Mouse (Mus musculus): ENCODE measurements around the gene Actn3. TPM values are rescaled to one million over a fixed set of nuclear protein-coding genes. Genes with fewer than 3 reads are reported as not detected.
A peak's percentile ranks its signal among the peaks of the same experiment; 100 is the strongest.

Gene Actn3
- polyA plus RNA-seq, 1 experiment from 2014 or later, result 0.97 TPM

DNA sequence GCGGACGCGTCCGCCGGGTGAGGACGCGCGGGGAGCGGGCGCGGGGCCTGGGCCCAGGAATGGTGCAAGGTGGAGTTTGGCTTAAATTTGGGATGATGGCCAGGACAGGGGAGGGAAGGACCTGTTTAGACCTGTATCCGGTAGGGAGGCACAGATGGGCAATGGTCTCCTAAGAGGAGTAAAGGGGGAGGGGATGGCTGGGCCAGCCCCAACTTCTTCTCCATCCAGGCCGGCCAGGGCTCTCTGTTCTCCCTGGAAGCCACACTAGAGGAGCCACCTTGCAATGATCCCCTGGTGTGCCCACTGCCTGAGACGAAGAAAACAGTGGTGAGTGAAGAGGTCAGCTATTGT, 22.3 kb downstream of the Actn3 start:
- H3K4me2 ChIP-seq, result peak overlapping the region; percentile 98
- H3K9ac ChIP-seq, result peak overlapping the region; percentile 74
- H3K4me1 ChIP-seq, result peaks cover 14% of the 10 kb centered on the region
- no peaks in the 10 kb centered on the region for H3K36me3 ChIP-seq (ENCODE audit: poor library complexity, severe bottlenecking)
- H3K27me3 ChIP-seq, result peaks cover 14% of the 10 kb centered on the region; the same call in 1 of the 2 replicates
- H3K27ac ChIP-seq, result no peak overlapping the region
- H3K4me3 ChIP-seq, result peak overlapping the region; percentile 58
- WGBS, result 0% methylated on average over 14 of the region's 14 CpGs
- ATAC-seq, result peak; percentile 16; the same call in 1 of the 2 replicates
- H3K9me3 ChIP-seq (replicated peaks), result no peaks in the 10 kb centered on the region

DNA sequence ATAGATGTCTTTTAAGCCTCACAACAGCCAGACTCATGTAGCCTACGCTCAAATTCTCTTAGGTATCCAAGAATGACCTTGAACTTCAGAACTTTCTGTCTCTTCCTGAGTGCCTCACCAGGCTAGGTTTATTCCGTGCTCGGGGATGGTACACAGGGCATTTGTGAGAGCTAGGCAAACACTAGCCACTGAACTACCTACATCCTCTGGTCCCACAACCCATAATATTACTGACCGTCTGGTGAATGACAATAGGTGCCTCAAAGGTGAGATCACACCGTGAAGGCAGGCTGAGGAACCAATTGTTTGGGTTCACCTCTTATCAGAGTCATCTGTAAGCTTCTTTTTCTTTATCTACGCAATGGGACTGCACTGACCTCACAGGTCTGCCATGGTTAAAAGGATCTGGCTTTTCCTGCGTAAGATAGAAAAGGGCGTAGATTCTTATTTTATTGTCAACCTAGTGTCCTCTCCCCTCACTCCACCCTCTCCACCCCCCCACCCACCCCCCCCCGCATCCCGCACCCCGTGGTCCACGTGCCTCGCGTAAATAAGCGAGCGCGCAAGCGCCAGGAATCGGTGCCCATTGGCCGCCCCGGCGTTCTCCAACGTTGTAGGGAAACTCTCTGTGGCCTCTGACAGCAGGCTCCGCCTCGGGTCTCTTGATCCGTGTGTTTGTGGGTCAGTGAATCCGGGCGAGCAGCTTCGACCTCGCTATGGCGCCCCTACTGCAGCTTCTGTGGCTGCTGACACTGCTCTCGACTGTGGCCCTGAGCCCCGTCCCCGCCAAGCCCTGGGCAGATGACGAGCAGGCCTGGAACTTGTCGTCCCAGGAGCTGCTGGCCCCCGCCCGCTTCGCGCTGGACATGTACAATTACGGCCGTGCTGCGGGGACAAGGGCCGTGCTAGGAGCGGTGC, 22.9 kb downstream of the Actn3 start, which contains the start of gene Ctsf:
Ctsf (plus strand) TSS at position 579 of the 918 bp plus-strand sequence.
- Histone ChIP-seq H3K9ac (peak within 1 kb of the TSS; percentile 74), H3K4me2 (peak within 1 kb of the TSS; percentile 98), H3K36me3 (ENCODE audit: poor library complexity, severe bottlenecking) (no peaks in the 10 kb centered on the region), H3K27ac (no peak within 1 kb of the TSS), H3K4me3 (peak within 1 kb of the TSS; percentile 58), H3K9me3 (replicated peaks) (no peaks in the 10 kb centered on the region), H3K4me1 (peaks cover 14% of the 10 kb centered on the region), H3K27me3 (peaks cover 14% of the 10 kb centered on the region; the same call in 1 of the 2 replicates)
- peak; percentile 91 for ATAC-seq
- 5% methylated on average over 45 of the region's 45 CpGs for WGBS

DNA sequence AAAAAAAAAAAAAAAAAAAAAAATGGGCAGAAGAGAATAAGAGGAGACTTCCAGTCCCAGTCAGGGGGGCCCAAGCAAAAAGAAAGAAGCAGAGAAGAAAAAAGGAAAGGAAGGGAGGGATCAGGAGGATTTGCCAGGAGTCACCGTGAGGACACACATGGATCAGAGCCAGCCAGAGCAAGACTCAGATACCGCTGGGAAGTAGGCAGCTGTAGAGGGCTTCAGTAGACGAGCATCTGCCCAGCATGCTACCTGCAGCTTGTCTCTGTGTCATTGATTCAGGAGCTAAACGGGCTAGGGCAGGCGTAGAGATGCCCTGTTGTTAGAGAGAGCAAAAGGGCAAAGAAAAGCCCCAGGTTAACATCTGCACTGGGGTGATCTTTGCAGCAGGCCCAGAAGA, 27.4 kb downstream of the Actn3 start:
- Histone ChIP-seq H3K36me3 (ENCODE audit: poor library complexity, severe bottlenecking) (no peaks in the 10 kb centered on the region), H3K4me1 (peaks cover 5% of the 10 kb centered on the region), H3K4me3 (no peak overlapping the region), H3K27me3 (peaks cover 6% of the 10 kb centered on the region), H3K9me3 (replicated peaks) (no peaks in the 10 kb centered on the region), H3K27ac (no peak overlapping the region), H3K4me2 (no peak overlapping the region), H3K9ac (no peak overlapping the region)
- no peak for ATAC-seq
- WGBS, result 44% methylated on average over 5 of the region's 5 CpGs

DNA sequence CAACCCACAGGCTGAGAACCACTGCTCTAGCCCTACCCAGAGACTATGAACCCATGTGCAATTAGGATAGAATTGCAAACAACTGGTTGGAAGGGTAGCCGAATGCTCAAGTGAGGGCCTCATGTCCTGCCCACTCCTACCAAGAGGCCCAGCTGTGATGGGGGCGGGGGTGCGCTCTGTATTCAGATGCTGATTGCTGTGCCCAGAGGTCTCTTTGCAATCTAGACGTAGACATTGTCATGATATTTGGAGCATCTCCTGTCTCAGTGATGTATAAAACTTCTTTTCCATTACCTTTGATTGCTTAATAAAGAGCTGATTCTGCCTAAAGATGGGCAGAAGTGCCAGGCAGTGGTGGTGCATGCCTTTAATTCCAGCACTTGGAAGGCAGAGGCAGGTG, 27.9 kb downstream of the Actn3 start:
- no peak for ATAC-seq
- peaks cover 4% of the 10 kb centered on the region; the same call in 1 of the 2 replicates for H3K27me3 ChIP-seq
- 62% methylated on average over 4 of the region's 4 CpGs for WGBS
- H3K4me3 ChIP-seq, result no peak overlapping the region
- no peak overlapping the region for H3K9ac ChIP-seq
- H3K9me3 ChIP-seq (replicated peaks), result no peaks in the 10 kb centered on the region
- no peaks in the 10 kb centered on the region for H3K36me3 ChIP-seq (ENCODE audit: poor library complexity, severe bottlenecking)
- H3K4me2 ChIP-seq, result no peak overlapping the region
- H3K4me1 ChIP-seq, result peaks cover 4% of the 10 kb centered on the region; the same call in 1 of the 2 replicates
- H3K27ac ChIP-seq, result no peak overlapping the region

DNA sequence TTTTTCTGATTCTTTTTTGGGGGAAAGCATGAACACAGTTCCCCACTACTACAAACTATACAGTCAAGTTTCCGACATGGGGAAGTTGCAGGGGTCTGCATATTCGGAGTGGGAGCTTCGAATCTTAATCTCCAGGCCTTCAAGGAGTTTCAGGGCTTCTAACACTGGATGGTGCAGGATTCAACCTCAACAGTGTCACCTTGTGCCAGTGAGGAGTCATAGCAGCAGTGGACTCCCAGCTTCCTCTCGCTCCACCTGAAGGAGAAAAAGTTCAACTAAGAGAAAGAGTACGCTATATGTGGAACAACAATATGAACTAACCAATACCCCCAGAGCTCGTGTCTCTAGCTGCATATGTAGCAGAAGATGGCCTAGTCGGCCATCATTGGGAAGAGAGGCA, 30.2 kb downstream of the Actn3 start:
- Histone ChIP-seq H3K9me3 (replicated peaks) (no peaks in the 10 kb centered on the region), H3K27me3 (peaks cover 8% of the 10 kb centered on the region), H3K4me1 (no peaks in the 10 kb centered on the region), H3K4me2 (no peak overlapping the region), H3K4me3 (no peak overlapping the region), H3K36me3 (ENCODE audit: poor library complexity, severe bottlenecking) (no peaks in the 10 kb centered on the region), H3K27ac (no peak overlapping the region), H3K9ac (no peak overlapping the region)
- 34% methylated on average over 7 of the region's 7 CpGs for WGBS
- no peak for ATAC-seq

DNA sequence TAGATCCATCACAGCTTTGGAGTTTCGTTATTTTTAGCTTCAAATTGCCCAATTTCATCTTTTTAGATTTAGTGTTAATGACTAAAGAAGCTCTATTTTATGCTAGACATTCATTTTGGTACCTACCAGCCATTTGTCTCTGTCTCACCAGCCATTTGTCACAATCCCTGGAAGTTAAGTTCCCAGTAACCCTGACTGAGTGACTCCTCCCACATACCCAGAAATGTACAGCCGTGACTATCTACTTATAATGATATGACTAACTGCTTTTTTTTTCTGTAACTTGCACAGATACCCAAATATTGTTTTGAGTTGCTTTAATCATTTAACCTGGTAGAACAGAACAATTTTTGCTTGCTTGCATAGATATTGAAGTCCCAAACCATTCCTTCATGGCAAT, 31.9 kb downstream of the Actn3 start:
- ATAC-seq, result no peak
- Histone ChIP-seq H3K27ac (no peak overlapping the region), H3K4me2 (no peak overlapping the region), H3K4me3 (no peak overlapping the region), H3K36me3 (ENCODE audit: poor library complexity, severe bottlenecking) (no peaks in the 10 kb centered on the region), H3K27me3 (peaks cover 25% of the 10 kb centered on the region), H3K4me1 (no peaks in the 10 kb centered on the region), H3K9ac (no peak overlapping the region), H3K9me3 (replicated peaks) (no peaks in the 10 kb centered on the region)
- WGBS, result 84% methylated on average over 2 of the region's 2 CpGs

DNA sequence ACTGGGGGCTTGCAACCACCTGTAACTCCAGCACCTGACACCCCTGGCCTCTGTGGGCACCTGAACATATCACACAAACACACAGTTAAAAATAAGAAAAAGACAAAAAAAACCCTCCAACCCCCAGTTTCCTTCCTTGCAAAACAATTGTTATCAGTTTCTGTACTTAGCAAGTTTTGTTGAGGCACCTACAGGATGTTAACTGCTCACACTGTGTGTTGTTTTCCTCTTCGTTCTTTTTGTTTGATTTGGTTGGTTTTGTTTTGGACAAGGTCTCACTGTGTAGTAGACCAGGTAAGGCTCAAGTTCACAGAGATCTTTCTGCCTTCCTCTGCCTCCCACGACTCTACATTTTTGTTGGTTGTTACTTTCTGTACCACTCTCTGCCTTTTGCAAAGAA, 35.1 kb downstream of the Actn3 start:
- Histone ChIP-seq H3K36me3 (ENCODE audit: poor library complexity, severe bottlenecking) (no peaks in the 10 kb centered on the region), H3K9me3 (replicated peaks) (no peaks in the 10 kb centered on the region), H3K9ac (no peak overlapping the region), H3K4me1 (peaks cover 18% of the 10 kb centered on the region), H3K27me3 (peaks cover 39% of the 10 kb centered on the region), H3K4me2 (no peak overlapping the region), H3K4me3 (no peak overlapping the region), H3K27ac (no peak overlapping the region)
- ATAC-seq, result no peak
- 77% methylated on average over 2 of the region's 2 CpGs for whole genome bisulfite sequencing

DNA sequence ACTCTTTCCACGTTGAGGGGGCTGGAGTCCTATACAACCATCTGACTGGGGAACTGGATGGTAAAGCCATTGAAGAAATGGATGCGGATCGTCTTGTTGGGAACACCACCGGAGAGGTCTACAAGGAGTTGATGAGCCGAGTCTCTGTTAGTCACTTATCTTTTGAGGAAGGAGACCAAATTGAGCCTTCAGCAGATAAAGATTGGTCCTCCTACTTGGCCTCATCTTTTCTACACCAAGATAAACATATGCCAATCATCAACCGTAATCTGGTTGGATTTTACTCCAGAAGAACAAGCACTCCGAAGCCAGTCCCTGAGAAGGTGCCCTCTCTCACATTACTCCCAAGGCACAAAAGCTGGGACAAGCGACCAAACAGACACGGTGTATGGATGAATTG, 36.9 kb downstream of the Actn3 start:
- Histone ChIP-seq H3K36me3 (ENCODE audit: poor library complexity, severe bottlenecking) (no peaks in the 10 kb centered on the region), H3K9ac (no peak overlapping the region), H3K4me2 (no peak overlapping the region), H3K27ac (no peak overlapping the region), H3K27me3 (peaks cover 35% of the 10 kb centered on the region), H3K4me3 (no peak overlapping the region), H3K4me1 (peaks cover 18% of the 10 kb centered on the region), H3K9me3 (replicated peaks) (no peaks in the 10 kb centered on the region)
- 84% methylated on average over 9 of the region's 9 CpGs for WGBS
- no peak for ATAC-seq

DNA sequence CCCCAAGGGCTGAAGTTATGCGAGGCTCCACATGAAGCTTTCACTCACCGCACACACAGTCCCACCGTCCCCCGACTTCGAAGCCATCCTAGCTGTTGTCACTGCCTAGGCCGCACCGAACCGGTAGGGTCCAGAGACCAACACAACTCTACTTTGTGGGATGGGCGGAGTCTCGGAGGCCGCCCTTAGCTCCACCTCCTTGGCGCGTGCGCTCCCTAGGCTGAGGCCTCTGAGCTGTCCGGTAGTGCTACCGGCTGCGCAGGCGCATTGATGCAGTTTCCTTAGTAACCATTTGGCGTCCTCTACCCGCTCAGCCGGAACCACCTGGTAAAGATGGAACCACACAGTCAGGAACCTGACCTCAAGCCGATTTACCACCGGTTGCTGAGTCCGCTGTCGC, 38.6 kb downstream of the Actn3 start, which contains the start of the genes Ccs and Ccdc87:
Ccs (minus strand) TSS at position 184 of the 400 bp plus-strand sequence.
Ccdc87 (plus strand) TSS at position 218 of the 400 bp plus-strand sequence.
- Histone ChIP-seq H3K9me3 (replicated peaks) (no peaks in the 10 kb centered on the region), H3K36me3 (ENCODE audit: poor library complexity, severe bottlenecking) (peaks cover 3% of the 10 kb centered on the region; the same call in 1 of the 2 replicates), H3K9ac (peak within 1 kb of the TSS; percentile 69), H3K27me3 (peaks cover 35% of the 10 kb centered on the region), H3K4me2 (peak within 1 kb of the TSS; percentile 97), H3K4me3 (peak within 1 kb of the TSS; percentile 64), H3K27ac (no peak within 1 kb of the TSS), H3K4me1 (peaks cover 18% of the 10 kb centered on the region)
- WGBS, result under 1% methylated on average over 25 of the region's 25 CpGs
- ATAC-seq, result peak; percentile 99

DNA sequence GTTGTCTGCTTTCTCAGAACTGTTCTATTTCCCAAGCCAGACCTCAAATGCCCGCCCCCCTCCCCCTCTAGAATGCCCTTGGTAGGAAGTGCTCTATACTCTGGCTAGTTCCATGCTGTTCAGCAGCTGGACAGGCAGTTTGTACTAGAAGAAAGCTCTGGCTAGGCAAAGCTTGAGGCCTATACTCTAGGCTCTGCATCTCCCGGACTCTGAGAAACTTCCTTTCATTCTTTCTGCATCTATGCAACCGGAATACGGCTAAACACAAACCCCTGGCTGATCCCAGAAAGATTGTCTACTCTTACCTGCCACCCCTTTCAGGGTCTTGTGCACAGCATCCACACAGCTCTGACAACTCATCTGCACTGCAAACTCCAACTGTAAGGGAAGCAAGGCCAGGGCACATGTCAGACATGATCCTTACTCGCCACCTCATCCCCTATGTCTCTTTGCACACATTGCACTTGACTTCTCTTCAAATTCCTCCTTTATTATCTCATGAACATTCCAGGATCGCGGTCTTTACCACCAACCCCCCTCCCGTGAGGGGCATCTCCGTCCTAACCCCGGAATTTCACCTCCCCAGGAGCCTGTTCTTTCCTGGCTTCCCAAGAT, 39.1 kb downstream of the Actn3 start:
- 36% methylated on average over 10 of the region's 10 CpGs for WGBS
- peaks cover 3% of the 10 kb centered on the region; the same call in 1 of the 2 replicates for H3K36me3 ChIP-seq (ENCODE audit: poor library complexity, severe bottlenecking)
- no peaks in the 10 kb centered on the region for H3K9me3 ChIP-seq (replicated peaks)
- peak overlapping the region; percentile 69 for H3K9ac ChIP-seq
- peaks cover 18% of the 10 kb centered on the region for H3K4me1 ChIP-seq
- peak overlapping the region; percentile 97 for H3K4me2 ChIP-seq
- H3K27ac ChIP-seq, result no peak overlapping the region
- 0 out of 2 replicates have a peak, but pooled peaks have one; percentile 11 for ATAC-seq
- H3K4me3 ChIP-seq, result peak overlapping the region; percentile 64
- peaks cover 35% of the 10 kb centered on the region for H3K27me3 ChIP-seq

DNA sequence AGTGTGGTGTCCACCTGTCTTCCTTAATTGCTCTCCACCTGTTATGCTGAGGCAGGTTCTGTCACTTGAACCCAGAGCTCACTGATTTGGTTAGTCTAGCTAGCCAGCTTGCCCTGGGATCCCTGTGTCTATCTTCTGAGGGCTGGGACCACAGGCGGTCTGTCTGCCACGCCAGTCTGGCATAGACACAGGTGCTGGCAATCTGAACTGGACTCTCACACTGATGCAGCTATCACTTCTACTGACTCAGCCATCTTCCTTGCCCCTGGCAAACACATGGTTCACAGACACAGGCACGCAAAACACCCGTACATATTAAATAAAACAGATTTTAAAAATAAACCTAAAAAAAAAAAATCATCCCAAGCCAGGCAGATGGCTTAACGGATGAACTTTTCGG, 40.7 kb downstream of the Actn3 start:
- H3K4me2 ChIP-seq, result no peak overlapping the region
- H3K9me3 ChIP-seq (replicated peaks), result no peaks in the 10 kb centered on the region
- no peak overlapping the region for H3K4me3 ChIP-seq
- H3K36me3 ChIP-seq (ENCODE audit: poor library complexity, severe bottlenecking), result peaks cover 10% of the 10 kb centered on the region; the same call in 1 of the 2 replicates
- no peak for ATAC-seq
- no peak overlapping the region for H3K9ac ChIP-seq
- peaks cover 26% of the 10 kb centered on the region for H3K27me3 ChIP-seq
- WGBS, result 92% methylated on average over 6 of the region's 6 CpGs
- no peak overlapping the region for H3K27ac ChIP-seq
- peaks cover 23% of the 10 kb centered on the region for H3K4me1 ChIP-seq

DNA sequence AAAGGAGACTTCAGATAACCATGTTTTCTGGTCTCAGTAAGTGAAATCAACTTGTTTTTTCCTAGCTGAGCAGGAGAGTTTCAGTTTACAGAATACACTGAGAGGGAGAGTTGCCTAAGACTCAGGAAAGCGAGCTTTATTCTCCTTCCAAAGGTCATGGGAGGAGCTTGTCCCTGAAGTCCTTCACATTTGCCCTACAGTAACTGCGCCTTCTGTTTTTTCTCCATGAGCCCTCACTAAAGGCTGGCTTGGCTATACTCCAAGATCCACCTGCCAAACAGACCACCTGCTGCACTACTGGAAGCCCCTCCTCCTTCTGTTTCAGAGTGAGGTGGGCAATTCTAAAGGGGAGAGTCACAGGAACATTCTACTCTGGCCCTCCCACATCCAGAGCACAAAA, 41.6 kb downstream of the Actn3 start:
- Histone ChIP-seq H3K4me3 (no peak overlapping the region), H3K27me3 (peaks cover 17% of the 10 kb centered on the region), H3K36me3 (ENCODE audit: poor library complexity, severe bottlenecking) (peaks cover 13% of the 10 kb centered on the region; the same call in 1 of the 2 replicates), H3K4me1 (peaks cover 23% of the 10 kb centered on the region), H3K4me2 (no peak overlapping the region), H3K9ac (no peak overlapping the region), H3K9me3 (replicated peaks) (no peaks in the 10 kb centered on the region), H3K27ac (no peak overlapping the region)
- ATAC-seq, result no peak
- 72% methylated on average over 2 of the region's 2 CpGs for WGBS

Measured in forebrain, embryonic 13.5 days (tissue).